Mouse (Mus musculus) forebrain, embryonic 15.5 days (tissue): ENCODE measurements at regions not wholly inside any gene's neighbourhood (a gene's known extent, or its start where the extent isn't known, plus 50 kb on each side); places are given as distances from the start of the nearest gene placed in this dataset.

Experiments used
- ATAC-seq: fragments of 200-750 bp; cut with Nextera tagmentation; replicated peaks from 2 replicates; pipeline ENCODE4 v1.8.0; 2017; ENCODE audit warnings: mild to moderate bottlenecking, moderate TSS enrichment, moderate library complexity
- H3K27ac ChIP-seq: fragments of 300-500 bp; sonication (generic); replicated peaks from 2 replicates; pipeline ENCODE4 v1.5.1; 2015; ENCODE audit warnings: mild to moderate bottlenecking, inconsistent platforms
- H3K27me3 ChIP-seq: fragments of 300-500 bp; sonication (generic); 2 replicates; pipeline ENCODE4 v1.6.1; 2015; ENCODE audit warnings: inconsistent platforms
- H3K36me3 ChIP-seq: fragments of 300-500 bp; sonication (generic); 2 replicates; pipeline ENCODE4 v1.6.1; 2015; ENCODE audit warnings: mild to moderate bottlenecking, inconsistent platforms
- H3K4me1 ChIP-seq: fragments of 300-500 bp; sonication (generic); 2 replicates; pipeline ENCODE4 v1.6.1; 2015; ENCODE audit warnings: inconsistent platforms
- H3K4me2 ChIP-seq: fragments of 300-500 bp; sonication (generic); replicated peaks from 2 replicates; pipeline ENCODE4 v1.6.1; 2015; ENCODE audit warnings: mild to moderate bottlenecking, inconsistent platforms
- H3K4me3 ChIP-seq: fragments of 300-500 bp; sonication (generic); 2 replicates; pipeline ENCODE4 v1.5.1; 2015; ENCODE audit warnings: mild to moderate bottlenecking, inconsistent platforms
- H3K9ac ChIP-seq: fragments of 300-500 bp; sonication (generic); replicated peaks from 2 replicates; pipeline ENCODE4 v1.6.1; 2015; ENCODE audit warnings: mild to moderate bottlenecking, inconsistent platforms
- H3K9me3 ChIP-seq: fragments of 300-500 bp; sonication (generic); 2 replicates; pipeline ENCODE4 v1.6.1; 2016; ENCODE audit warnings: inconsistent platforms
- WGBS: fragments of 180-500 bp; shearing (Covaris S2); methylation state at CpG from one replicate; pipeline ENCODE4 v1.1.7; 2015; ENCODE audit warnings: mixed read lengths; 5-methylcytosine and 5-hydroxymethylcytosine counted together

DNA sequence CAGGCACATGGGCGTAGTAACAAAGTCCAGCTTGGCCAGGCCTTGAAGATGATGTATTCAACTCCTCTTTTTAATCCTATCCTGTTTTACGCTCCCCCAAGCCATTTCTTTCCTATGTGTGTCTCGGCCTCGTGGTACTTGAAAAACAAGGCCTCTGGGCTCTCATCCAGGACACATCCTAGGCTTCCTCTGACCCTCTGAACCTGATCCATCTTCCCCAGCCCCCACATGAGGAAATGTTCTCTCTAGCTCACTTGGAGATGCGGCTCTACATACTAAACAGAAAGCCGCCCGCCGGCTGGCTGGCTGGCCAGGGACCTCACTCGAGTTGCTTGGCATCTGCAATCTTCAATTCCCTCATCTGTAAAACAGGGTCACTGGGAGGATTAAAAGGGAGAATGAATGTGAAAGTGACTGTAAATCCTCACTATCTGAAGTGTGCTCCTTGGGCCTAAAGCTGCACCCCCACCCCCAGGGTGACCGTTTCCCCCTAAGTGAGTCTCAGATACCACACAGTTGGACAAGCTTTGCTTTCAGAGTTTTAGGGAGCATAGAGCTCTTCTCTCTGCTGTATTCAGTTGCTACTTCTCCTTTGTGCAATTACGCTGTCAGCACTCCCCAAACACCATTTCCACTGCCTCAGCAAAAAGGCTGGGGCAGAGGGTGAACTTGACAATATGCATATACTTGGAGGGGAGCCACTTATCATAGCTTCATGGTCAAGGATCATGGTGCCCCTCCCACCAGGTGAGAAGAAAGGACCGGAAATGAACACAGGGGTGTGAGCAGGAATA, 109.7 kb downstream of the H2al1j start:
- no peaks in the 10 kb centered on the region for H3K27me3 ChIP-seq
- H3K9ac ChIP-seq: no peak overlapping the region
- no peak for ATAC-seq
- H3K36me3 ChIP-seq: no peaks in the 10 kb centered on the region
- no peak overlapping the region for H3K4me3 ChIP-seq
- no peak overlapping the region for H3K4me2 ChIP-seq
- peaks cover 22% of the 10 kb centered on the region for H3K4me1 ChIP-seq
- H3K27ac ChIP-seq: no peak overlapping the region; the same call in 1 of the 2 replicates
- WGBS: 44% methylated on average over 12 of the region's 12 CpGs
- H3K9me3 ChIP-seq: no peaks in the 10 kb centered on the region

DNA sequence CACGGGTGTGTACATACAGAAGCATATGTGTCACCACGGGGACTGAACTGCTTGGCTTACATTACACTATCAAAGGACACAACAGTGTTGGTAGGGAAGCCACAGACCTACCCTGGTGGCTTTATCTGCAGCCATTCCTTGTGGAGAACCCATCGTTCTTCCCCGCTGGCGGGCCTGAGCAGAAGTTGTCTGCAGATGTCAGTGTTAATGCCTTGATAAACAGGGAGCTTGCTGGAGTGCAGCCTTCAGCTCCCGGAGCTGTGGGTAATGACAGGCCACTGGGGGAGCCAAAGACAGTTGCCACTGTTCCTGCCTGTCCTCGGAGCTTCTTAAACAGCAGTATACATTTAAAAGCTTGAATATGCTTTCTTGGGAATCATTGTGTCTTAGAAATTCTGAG, 115.9 kb downstream of the H2al1j start:
- Histone ChIP-seq H3K9me3 (no peaks in the 10 kb centered on the region), H3K4me2 (no peak overlapping the region), H3K4me3 (no peak overlapping the region), H3K27ac (no peak overlapping the region), H3K4me1 (no peaks in the 10 kb centered on the region), H3K27me3 (no peaks in the 10 kb centered on the region), H3K9ac (no peak overlapping the region), H3K36me3 (no peaks in the 10 kb centered on the region)
- ATAC-seq: no peak
- WGBS: 60% methylated on average over 7 of the region's 7 CpGs

DNA sequence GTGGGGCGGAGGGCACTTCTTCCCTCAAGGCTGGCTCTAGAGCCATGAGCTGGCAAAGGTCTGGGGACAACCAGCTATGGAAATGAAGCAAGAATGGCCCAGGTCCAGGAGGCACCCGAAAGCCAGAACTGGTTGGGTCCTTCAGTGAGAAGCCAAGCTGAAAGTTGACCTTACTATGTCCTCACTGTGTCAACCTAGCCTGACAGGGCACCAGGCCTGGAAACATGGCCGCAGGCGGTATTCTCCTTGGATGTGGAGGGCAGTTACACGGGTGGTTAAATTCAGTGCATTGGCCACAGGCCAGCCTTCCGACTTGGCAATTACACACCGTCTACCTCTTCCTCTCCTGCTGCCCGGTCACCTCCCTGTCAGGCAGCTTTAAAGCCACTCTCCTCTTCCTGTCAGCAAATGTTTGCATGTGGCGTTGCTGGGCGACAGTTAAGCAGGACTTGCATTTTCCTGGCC, 116.7 kb downstream of the H2al1j start:
- 82% methylated on average over 10 of the region's 10 CpGs for WGBS
- Histone ChIP-seq H3K4me3 (no peak overlapping the region), H3K27ac (no peak overlapping the region), H3K9me3 (no peaks in the 10 kb centered on the region), H3K4me2 (no peak overlapping the region), H3K4me1 (no peaks in the 10 kb centered on the region), H3K9ac (no peak overlapping the region), H3K27me3 (no peaks in the 10 kb centered on the region), H3K36me3 (no peaks in the 10 kb centered on the region)
- no peak for ATAC-seq

DNA sequence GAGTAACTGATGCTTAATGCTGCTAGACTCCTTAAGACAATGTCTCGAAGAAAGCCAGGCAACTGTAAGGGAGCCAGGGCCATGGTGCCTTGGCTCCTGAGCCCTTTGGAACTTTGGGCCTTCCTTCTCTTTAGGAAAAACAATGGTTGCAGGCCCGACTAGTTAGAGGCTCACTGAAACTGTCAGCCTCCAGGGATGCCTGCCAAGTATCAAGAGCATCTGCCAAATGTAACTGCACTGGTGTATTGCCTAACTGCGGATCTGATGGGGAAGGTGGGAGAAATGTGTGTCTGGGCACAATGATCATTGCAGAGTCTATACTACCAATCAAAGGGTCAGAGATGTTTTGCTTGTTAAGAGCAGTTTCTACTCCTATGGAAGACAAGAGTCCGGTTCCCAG, 121.1 kb downstream of the H2al1j start:
- Histone ChIP-seq H3K27ac (no peak overlapping the region), H3K4me3 (no peak overlapping the region), H3K4me1 (no peaks in the 10 kb centered on the region), H3K4me2 (no peak overlapping the region), H3K9ac (no peak overlapping the region), H3K36me3 (no peaks in the 10 kb centered on the region), H3K27me3 (no peaks in the 10 kb centered on the region), H3K9me3 (no peaks in the 10 kb centered on the region)
- WGBS: 61% methylated on average over 4 of the region's 4 CpGs
- no peak for ATAC-seq

DNA sequence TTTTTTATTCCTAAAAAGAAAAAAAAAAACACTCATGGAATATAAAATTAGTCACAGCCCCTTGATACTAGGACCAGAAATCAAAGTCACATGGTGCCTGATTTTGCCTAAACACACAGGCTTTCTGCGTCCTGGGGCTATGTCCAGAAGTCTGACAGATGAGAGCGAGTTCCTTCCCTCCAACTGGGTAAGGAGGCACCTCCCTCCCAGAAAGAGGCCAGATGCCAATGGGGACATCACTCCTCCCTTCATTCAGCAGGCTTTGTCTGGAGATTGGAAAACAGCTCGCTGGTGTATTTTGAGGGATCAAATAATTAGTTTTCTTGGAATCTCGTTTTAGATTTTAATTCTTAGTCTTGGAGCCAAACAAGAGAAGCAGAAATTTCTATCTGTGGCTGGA, 130.9 kb downstream of the H2al1j start:
- H3K27ac ChIP-seq: peak overlapping the region; percentile 48
- ATAC-seq: no peak
- WGBS: 27% methylated on average over 4 of the region's 4 CpGs

GRCm38 (mm10) chrX:11463955-11464511, 136.4 kb downstream of the H2al1j start:
- no peak overlapping the region for H3K9ac ChIP-seq
- no peak overlapping the region for H3K27ac ChIP-seq
- WGBS: 58% methylated on average over 3 of the region's 3 CpGs
- H3K27me3 ChIP-seq: no peaks in the 10 kb centered on the region
- H3K36me3 ChIP-seq: no peaks in the 10 kb centered on the region
- no peak overlapping the region for H3K4me3 ChIP-seq
- ATAC-seq: no peak
- no peaks in the 10 kb centered on the region; the same call in 1 of the 2 replicates for H3K4me1 ChIP-seq
- H3K9me3 ChIP-seq: no peaks in the 10 kb centered on the region
- H3K4me2 ChIP-seq: no peak overlapping the region

More for the DNA sequence above, 130.9 kb downstream of the H2al1j start:
- Histone ChIP-seq H3K9me3 (no peaks in the 10 kb centered on the region), H3K27me3 (no peaks in the 10 kb centered on the region), H3K4me3 (no peak overlapping the region), H3K4me1 (peaks cover 11% of the 10 kb centered on the region; the same call in 1 of the 2 replicates), H3K4me2 (no peak overlapping the region), H3K36me3 (no peaks in the 10 kb centered on the region), H3K9ac (no peak overlapping the region)

DNA sequence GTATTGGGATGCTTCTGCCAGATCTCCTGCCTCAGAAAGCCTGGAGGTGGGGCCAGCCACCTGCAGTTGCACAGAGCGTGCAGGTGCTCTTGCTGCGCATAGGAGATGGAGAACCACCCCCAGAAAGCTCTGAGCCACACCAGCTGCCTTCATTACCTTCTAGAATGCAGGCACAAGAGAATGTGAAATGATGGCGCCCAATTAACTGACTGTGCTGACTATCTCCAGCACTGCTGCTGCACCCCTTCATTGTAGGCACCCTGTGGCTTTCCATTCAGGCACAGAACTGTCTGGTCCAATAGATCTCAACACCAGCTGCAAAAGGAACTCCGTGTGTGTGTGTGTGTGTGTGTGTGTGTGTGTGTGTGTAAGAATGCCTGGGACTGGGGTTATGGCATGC, 138.6 kb downstream of the H2al1j start:
- H3K4me3 ChIP-seq: no peak overlapping the region
- H3K4me2 ChIP-seq: no peak overlapping the region
- H3K9ac ChIP-seq: no peak overlapping the region
- H3K27me3 ChIP-seq: no peaks in the 10 kb centered on the region
- H3K27ac ChIP-seq: no peak overlapping the region
- no peak for ATAC-seq
- no peaks in the 10 kb centered on the region for H3K36me3 ChIP-seq
- H3K4me1 ChIP-seq: no peaks in the 10 kb centered on the region
- H3K9me3 ChIP-seq: no peaks in the 10 kb centered on the region
- WGBS: 42% methylated on average over 4 of the region's 4 CpGs

- H3K36me3 ChIP-seq: no peaks in the 10 kb centered on the region
- H3K27me3 ChIP-seq: no peaks in the 10 kb centered on the region
- H3K4me1 ChIP-seq: peaks cover 11% of the 10 kb centered on the region; the same call in 1 of the 2 replicates
- no peak; the same call in 1 of the 2 replicates for ATAC-seq
- H3K4me2 ChIP-seq: no peak overlapping the region
- no peaks in the 10 kb centered on the region for H3K9me3 ChIP-seq
- H3K27ac ChIP-seq: no peak overlapping the region
- H3K4me3 ChIP-seq: no peak overlapping the region
- 28% methylated on average over 16 of the region's 16 CpGs for WGBS
- no peak overlapping the region for H3K9ac ChIP-seq
Observed at GRCm38 (mm10) chrX:11479696-11480339, 152.2 kb downstream of the H2al1j start.

GRCm38 (mm10) chrX:11482141-11482540, 154.5 kb downstream of the H2al1j start:
- ATAC-seq: 0 out of 2 replicates have a peak, but pooled peaks have one; percentile 29
- 32% methylated on average over 7 of the region's 7 CpGs for WGBS

DNA sequence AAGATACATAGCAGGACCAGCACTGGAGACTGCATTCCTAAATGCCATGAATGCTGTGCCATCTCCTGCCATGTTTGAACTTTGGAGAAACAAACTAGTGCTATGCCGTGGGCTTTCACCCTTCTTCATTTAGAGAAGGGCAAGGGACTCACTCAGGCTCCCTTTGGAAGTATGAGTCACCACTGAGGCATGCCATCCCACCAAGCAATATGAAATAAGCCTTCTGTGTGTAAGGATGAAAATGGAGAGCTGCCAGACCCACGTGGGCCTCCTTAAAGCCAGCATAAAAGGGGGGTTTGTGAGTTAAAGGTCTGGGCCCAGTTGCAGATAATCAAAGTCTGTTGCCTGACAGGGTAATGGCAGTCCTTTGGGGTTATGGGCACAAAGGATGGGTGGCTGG, 159.0 kb downstream of the H2al1j start:
- no peaks in the 10 kb centered on the region for H3K27me3 ChIP-seq
- ATAC-seq: 0 out of 2 replicates have a peak, but pooled peaks have one; percentile 2
- peaks cover 27% of the 10 kb centered on the region for H3K4me1 ChIP-seq
- no peaks in the 10 kb centered on the region for H3K36me3 ChIP-seq
- no peak overlapping the region for H3K4me3 ChIP-seq
- no peaks in the 10 kb centered on the region for H3K9me3 ChIP-seq
- 22% methylated on average over 2 of the region's 2 CpGs for WGBS
- H3K4me2 ChIP-seq: no peak overlapping the region
- H3K9ac ChIP-seq: no peak overlapping the region
- H3K27ac ChIP-seq: peak overlapping the region; percentile 34; the same call in 1 of the 2 replicates

More at GRCm38 (mm10) chrX:11482141-11482540, 154.5 kb downstream of the H2al1j start:
- no peaks in the 10 kb centered on the region for H3K36me3 ChIP-seq
- no peaks in the 10 kb centered on the region for H3K9me3 ChIP-seq
- no peak overlapping the region for H3K27ac ChIP-seq
- no peak overlapping the region for H3K4me2 ChIP-seq
- peaks cover 17% of the 10 kb centered on the region; the same call in 1 of the 2 replicates for H3K4me1 ChIP-seq
- no peaks in the 10 kb centered on the region for H3K27me3 ChIP-seq
- no peak overlapping the region for H3K9ac ChIP-seq
- H3K4me3 ChIP-seq: no peak overlapping the region

DNA sequence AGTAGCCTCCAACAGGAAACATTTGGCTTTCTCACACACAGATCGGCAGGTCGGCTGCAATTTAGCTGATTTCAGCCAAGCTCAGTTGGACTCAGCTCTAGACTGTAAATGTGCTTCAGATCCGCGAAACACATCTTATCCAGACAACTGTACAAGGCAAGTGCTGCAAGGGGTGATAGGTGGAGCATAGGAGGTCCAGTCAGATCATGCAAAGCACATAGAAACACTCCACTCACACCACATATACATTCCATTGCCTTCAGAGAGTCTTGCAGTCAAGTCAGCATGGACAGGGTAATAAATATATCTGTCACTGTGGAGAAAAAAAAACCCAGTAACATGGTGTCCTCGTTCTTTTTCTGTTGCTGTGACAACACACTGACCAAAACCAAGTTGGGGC, 160.3 kb downstream of the H2al1j start:
- Histone ChIP-seq H3K27ac (0 out of 2 replicates have a peak overlapping the region, but pooled peaks have one; percentile 3), H3K36me3 (no peaks in the 10 kb centered on the region), H3K27me3 (no peaks in the 10 kb centered on the region), H3K4me1 (peaks cover 40% of the 10 kb centered on the region), H3K4me2 (no peak overlapping the region), H3K4me3 (no peak overlapping the region), H3K9ac (no peak overlapping the region), H3K9me3 (no peaks in the 10 kb centered on the region)
- ATAC-seq: no peak
- WGBS: 56% methylated on average over 5 of the region's 5 CpGs

DNA sequence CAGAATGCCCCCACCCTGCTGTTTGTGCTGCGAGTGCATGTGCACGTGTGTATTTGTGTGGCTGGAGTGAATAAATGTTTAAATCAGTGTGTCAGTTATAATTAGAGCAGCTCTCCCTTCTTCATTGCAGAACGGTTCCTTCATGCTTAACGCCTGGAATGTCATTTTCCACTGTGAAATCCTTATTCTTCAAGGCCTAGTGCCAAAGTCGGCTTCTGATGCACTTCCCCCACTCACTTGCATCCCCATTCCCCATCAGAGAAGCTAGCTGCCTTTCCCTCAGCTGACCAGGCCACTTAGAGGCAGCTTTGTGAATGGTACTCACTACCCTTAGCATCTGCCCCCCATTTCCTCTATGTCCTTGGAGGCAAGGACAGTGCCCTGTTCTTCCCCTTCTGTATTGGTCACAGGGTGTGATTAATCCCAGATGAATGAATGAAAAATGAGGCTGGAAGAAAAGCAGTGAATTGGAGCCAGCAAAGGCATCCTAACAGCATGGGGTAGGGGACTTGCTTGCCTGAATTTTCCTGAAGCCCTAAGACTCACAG, 162.6 kb downstream of the H2al1j start:
- Histone ChIP-seq H3K27ac (peak overlapping the region; percentile 98), H3K4me3 (no peak overlapping the region), H3K4me2 (no peak overlapping the region), H3K9me3 (no peaks in the 10 kb centered on the region), H3K9ac (no peak overlapping the region), H3K4me1 (peaks cover 60% of the 10 kb centered on the region), H3K36me3 (no peaks in the 10 kb centered on the region), H3K27me3 (no peaks in the 10 kb centered on the region)
- 35% methylated on average over 5 of the region's 5 CpGs for WGBS
- ATAC-seq: no peak
